Mouse (Mus musculus) layer of hippocampus, adult 18-20 months (tissue): Measurements from ENCODE around the gene Jrkl. TPM values are rescaled to one million over a fixed set of nuclear protein-coding genes. Genes with fewer than 3 reads are reported as not detected.

Experiments used
- DNase-seq, 2 experiments: peaks; one replicate each; pipeline ENCODE4 v3.0.0; 2022; ENCODE audit warnings: low spot score in 2 of 2
- long read RNA-seq: library from polyadenylated mRNA; stranded (forward); transcript quantifications from one replicate; pipeline ENCODE4 v2.0.0, GENCODE M21; 2021
- total RNA-seq, 2 experiments: library from RNA; stranded (reverse); gene quantifications; 2 replicates each; pipeline ENCODE4 v1.2.3; 2021

Gene Jrkl
- total RNA-seq: 1 to 10 TPM; 8.7 to 8.9 TPM
- long read RNA-seq, transcript Jrkl-201 (1 exons, 3,223 nt): major isoform, 11 of 11 reads
- long read RNA-seq, partial matches to known transcripts: 0 of 11 reads
- long read RNA-seq, other reads (novel, unspliced or antisense): 0 of 11 reads

DNA sequence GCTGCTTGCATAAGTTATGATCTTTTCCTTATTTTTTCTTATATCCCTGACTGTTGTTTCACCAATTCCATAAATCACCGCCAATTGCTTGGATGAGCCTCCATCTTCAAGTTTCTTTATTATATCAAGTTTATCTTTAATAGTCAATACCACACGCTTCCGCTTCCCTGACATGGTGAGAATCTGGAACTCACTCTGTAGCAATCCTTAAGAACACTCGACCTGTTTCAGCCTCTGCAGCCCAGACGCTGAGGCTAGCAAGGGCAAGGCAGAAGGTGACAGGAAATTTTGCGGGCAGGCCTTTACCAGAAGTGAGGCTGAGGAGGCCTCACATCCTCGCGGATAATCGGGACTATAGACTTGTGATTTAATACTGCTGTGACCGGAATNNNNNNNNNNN, at the start of gene Jrkl:
TSS of gene Jrkl (minus strand) at position 349 of the 400 bp plus-strand sequence.
- peak in 1 of 2 experiments; percentile 42 for DNase-seq

- DNase-seq: no peak
Measured at GRCm38 (mm10) chr9:13287482-13287881, 41.9 kb upstream of the Jrkl start.

GRCm38 (mm10) chr9:13273219-13273618, 27.6 kb upstream of the Jrkl start:
- DNase-seq: no peak

DNA sequence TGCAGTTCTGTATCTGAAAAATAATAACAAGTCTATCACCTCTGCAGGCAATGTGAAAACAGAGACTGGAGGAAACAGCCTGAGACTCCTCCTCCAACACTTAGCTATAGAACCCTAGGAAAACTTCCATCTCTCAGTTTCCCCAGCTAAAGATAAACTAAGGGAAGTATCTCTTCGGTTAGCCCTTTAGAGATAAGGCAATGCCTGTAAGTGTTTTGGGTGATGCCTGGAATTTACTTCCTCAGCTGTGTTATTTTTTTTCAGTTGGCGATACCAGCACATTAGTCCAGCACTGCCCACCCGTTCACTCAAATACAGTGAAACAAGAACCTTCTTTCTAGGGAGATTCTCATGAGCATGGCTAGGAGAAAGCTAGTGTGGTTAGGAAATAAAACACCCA, 15.4 kb upstream of the Jrkl start:
- no peak for DNase-seq

DNA sequence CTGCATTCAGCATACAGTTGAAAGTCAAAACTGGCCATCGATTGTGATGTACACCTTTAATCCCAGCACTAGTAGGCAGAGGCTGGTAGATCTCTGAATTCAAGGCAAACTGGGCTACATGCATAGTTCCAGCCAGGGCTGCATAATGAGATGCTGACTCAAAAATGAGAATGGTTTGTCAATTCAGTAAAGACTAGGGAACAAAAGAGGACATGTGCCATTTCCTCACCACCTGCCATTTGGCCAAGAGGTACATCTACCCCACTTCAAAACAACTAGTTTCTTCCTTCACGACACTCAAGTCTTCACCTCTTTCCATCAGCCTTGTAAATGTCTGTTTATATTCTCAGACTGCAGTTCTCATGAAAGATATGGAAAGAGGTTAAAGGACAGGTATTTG, 12.5 kb upstream of the Jrkl start:
- no peak for DNase-seq

DNA sequence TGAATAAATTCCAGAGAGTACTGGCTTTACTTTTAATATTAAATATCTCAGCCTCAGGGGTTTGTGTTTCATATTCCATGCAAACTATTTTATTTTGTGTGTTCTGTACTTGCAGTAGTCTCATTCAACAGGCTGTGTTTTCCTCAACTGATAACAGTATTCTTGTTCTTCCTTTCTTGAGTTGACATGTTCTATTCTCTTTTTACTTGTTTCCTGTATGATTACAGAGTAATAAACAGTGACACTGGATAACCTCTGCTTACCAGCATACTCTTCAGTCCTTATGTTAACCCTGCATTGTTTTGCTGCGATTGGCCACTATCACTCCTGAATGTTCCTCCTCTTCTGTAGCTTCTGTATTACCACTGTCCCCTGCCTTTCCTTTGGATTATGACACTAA, 11.1 kb upstream of the Jrkl start:
- no peak for DNase-seq

GRCm38 (mm10) chr9:13251251-13251650, 5.6 kb upstream of the Jrkl start:
- no peak for DNase-seq

DNA sequence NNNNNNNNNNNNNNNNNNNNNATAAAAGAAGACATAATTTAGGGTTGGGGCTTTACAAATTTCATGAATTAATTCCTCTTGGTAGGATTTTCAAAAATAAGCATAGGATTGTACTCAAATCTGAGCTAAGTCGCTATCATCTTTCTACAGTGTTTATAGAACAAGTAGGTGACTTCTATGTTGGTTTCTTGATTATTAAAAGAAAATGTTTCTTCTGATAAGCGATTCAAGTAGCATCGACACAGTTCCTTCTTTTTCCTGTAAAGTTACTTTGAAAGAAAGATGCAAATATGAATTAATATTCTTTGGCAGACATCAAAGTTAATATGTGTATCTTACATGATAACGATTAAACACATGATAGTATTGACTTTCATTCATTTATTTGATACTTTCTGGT, 2.5 kb upstream of the Jrkl start:
- DNase-seq: no peak

DNA sequence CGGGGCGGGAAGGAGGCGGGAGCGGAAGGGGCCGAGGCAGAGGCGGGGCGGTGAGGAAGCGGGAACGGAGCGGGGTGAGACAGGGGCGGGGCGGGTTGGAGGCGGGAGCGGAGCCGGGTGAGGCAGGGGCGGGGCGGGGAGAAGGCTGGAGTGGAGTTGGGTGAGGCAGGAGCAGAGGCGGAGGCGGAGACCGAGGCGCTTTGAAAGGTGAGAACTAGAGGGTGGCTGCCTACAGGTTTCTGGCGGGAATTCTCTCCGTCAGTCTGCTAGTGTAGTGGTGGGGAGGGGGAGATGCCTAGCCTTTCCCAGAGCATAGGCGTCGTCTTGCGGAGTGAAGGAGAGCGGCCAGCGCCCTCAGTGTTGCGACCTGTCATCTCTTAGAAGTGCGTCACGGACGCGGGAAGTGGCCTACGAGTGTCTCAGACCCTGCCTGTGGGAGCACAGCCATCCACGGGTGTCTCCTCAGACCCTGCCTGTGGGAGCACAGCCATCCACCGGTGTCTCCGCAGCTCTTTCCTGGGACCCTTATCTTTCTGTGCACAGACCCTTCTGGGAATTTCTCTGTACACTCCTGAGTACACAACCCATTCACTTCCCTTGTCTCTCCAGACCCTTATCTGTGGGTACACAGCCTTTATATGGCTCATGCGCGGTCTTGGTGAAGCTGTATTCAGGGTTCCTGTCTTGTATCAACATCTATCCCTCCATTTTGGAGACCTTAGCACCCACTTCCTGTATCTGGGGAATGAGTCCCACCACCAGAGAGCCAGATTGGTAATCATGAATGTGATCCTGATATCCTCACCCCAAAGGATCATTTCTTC, 1.4 kb upstream of the Jrkl start, which contains the start of gene Ccdc82:
TSS of gene Ccdc82 (plus strand) at position 141 of the 824 bp plus-strand sequence.
- DNase-seq: peak; percentile 63 to 79

DNA sequence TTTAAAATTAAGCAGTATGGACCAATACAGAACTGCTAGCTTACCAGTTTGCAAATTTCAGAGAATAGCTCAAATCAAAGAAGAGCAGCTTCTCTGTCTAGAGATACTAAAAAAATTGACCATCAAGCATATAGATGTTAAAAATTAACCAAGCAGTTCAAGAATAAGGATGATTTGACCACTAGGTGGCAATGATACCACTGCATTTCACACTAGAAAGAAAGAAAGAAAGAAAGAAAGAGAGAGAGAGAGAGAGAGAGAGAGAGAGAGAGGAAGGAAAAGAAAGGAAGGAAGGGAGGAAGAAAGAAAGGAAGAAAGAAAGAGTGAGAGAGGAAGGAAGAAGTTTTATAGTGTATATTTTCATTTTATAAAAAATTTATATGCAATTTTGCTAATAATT, 3.3 kb downstream of the Jrkl start:
- peak in 1 of 2 experiments; percentile 53 for DNase-seq

DNA sequence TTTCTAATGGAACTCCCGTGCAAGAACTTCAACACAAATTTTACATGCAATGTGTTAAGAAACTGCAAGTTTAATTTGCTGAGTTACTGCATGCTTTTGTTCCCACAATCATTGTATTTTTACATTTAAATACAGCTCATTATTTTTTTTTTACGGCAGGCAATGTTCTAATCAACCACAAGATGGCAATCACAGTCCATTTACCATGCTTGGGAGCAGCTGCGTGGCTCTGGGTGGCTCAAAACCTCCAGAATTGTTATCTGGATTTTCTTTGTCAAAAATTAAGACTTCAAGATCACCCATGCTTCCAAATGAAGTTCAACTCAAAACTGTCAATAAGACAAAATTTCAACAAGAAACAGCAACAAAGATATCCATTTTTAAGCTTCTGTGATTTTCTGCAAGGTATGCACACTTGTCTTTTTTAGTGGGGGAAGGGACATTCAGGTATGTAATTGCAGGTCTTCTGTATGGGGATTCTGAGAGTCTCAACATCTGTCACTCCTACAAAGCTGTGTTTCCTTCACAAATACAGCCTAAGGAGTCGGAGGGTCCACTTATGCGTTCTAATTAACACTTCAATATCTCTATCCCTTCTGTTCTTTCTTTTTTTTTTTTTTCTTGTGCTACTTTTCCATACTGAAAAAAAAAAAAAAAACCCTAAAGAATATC, 13.9 kb downstream of the Jrkl start:
- peak in 1 of 2 experiments; percentile 52 for DNase-seq

DNA sequence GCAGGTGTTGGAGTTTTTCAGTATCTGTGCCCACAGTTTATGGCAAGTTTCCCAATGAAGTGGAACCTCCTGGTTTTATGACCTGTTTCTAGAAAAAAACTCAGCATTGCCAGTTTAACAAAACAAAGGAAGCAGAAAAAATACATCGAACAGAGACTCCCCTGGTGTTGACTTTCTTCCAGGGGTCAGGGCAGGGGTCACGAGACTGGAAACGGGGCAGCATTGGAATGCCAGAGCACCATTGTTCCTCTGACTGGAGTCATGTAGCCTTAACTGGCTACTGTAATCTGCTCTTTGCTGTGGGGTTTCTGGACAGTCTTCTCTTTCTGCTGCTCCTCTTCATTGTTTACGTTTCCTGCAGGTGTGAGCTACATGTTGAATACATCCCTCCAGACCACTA, 15.1 kb downstream of the Jrkl start:
- DNase-seq: no peak

GRCm38 (mm10) chr9:13225872-13226271, 19.8 kb downstream of the Jrkl start:
- no peak for DNase-seq

DNA sequence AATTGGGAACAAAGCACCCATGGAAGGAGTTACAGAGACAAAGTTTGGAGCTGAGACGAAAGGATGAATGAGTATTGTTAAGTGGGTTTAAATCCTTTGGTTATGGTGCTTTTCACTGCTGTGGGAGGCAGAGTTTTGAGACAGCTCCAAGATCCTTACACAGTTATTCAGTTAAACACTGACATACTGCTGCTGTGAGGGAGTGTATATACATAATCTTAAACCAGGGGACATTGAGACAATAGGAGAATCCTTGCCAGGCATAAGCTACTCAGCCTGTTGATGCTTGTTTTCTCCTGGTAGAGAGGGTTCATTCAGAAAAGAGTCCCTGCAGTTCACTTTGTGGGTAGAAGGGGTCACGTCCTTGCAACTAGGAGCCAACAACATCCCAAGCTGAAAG, 39.3 kb downstream of the Jrkl start:
- DNase-seq: no peak

GRCm38 (mm10) chr9:13203681-13204080, 41.9 kb downstream of the Jrkl start:
- no peak for DNase-seq

- no peak for DNase-seq
Measured at GRCm38 (mm10) chr9:13203109-13203508, 42.5 kb downstream of the Jrkl start.

- DNase-seq: no peak
Measured at GRCm38 (mm10) chr9:13200079-13200478, 45.5 kb downstream of the Jrkl start.

DNA sequence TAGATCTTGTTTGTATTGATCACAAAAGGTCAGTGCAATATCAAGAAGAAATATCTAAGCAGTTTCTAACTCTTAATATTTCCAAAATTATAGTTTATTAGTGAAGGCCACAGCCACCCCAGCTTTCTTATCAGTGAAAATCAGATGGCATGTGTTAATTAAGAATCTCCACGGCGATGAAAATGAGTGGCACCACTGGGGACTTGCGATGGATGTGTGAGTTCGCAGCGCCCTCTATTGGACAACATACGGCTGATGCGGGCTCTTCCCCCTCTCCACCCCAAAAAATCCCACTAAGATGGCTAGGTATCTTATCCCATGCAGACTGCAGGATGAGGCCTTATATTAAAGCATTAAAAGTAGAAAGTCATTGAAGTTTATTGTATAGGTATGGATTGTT, 49.9 kb downstream of the Jrkl start:
- peak; percentile 11 to 62 for DNase-seq

GRCm38 (mm10) chr9:13195268-13195667, 50.4 kb downstream of the Jrkl start:
- peak in 1 of 2 experiments; percentile 63 for DNase-seq

GRCm38 (mm10) chr9:13194619-13195018, 51.0 kb downstream of the Jrkl start:
- DNase-seq: no peak
